ENCODE assay signal across 9 mouse cellular contexts in the genomic region with DNA sequence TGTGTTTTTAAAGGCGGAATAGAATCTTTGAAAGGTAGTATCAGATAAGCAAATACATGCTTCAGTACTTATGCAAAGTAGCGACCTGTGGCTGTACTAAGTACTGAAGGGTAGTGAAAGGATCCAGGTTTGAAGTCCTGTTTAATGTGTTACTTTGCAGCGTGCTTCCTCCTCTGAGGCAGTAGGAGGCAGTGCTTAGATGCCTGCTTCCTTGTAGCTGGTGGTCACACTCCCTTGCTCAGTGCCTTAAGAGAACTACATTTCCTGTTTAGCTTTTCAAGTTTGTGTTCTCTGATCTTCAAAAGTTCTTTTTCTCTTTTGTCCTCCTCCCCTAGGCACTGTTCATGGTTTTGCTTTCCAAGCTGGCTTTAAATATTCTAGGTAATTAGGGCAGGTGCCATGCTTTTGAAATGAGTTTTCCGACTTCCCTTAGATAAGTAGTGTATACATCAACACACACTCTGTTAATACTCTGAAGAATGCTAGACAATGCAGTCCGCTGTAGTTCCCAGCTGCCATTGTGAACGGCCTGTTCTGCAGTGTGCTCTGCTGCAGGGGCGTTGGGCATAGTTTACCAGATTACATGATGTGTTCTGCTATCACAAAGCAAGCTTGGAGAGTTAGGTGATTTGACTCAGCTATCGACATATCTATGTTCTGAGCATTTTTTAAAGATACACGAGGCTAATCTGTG. TPM values are rescaled to one million over a fixed set of nuclear protein-coding genes. Genes with fewer than 3 reads are reported as not detected.
DNase-seq lines count a peak whose midpoint lies in the region; ATAC-seq and TF ChIP-seq lines count a peak whose summit lies in the region.
"Had no signal": no experiment of that assay in that cellular context is flagged by ENCODE, and none has a peak within 500 bp of the region (broad histone marks: within the 10 kb centered on the region; RNA-seq: fewer than 3 reads in every experiment).

No protein-coding gene starts in this region.

- no peak overlapping the region for H3K27ac ChIP-seq in left cerebral cortex, adult 2 months
- H3K27ac ChIP-seq in kidney, postnatal 0 days, result peak overlapping the region; percentile 26; the same call in 1 of the 2 replicates
- peak overlapping the region; percentile 49; the same call in 1 of the 2 replicates for H3K27ac ChIP-seq in thymus, adult 2 months (ENCODE audit: control insufficient read depth, insufficient read depth, low read length)

- TF ChIP-seq CTCF in left cerebral cortex, adult 2 months (IDR thresholded peaks at IDR 0.05), result peak; percentile 20
- peak; percentile 57 for TF ChIP-seq CTCF in kidney, postnatal 0 days (IDR thresholded peaks at IDR 0.05; ENCODE audit: low read depth)
- no peak for TF ChIP-seq CTCF in thymus, adult 2 months (IDR thresholded peaks at IDR 0.05; ENCODE audit: borderline replicate concordance, control insufficient read depth, extremely low read depth, insufficient read depth, low read length, poor library complexity)

- no peak overlapping the region for H3K4me2 ChIP-seq in kidney, postnatal 0 days (ENCODE audit: low read length)

- no peaks in the 10 kb centered on the region for H3K4me1 ChIP-seq in kidney, postnatal 0 days (replicated peaks; ENCODE audit: insufficient read depth, low read length)
- peaks cover 2% of the 10 kb centered on the region; the same call in 1 of the 2 replicates for H3K4me1 ChIP-seq in thymus, adult 2 months (replicated peaks; ENCODE audit: control insufficient read depth, insufficient read depth, low read length)

- no peak for TF ChIP-seq POLR2A in thymus, adult 2 months (IDR thresholded peaks at IDR 0.05; ENCODE audit: control insufficient read depth, extremely low read depth, insufficient read depth, low read length, poor library complexity)

- H3K36me3 ChIP-seq in kidney, postnatal 0 days (ENCODE audit: insufficient read depth, low read length), result peaks cover 17% of the 10 kb centered on the region
- peaks cover 26% of the 10 kb centered on the region for H3K36me3 ChIP-seq in thymus, adult 2 months (ENCODE audit: control insufficient read depth, insufficient read depth, low read length)

- no peak overlapping the region for H3K9ac ChIP-seq in kidney, postnatal 0 days (ENCODE audit: low read depth, low read length)

- intact Hi-C loops in left cerebral cortex, adult 2 months (cut with DNase I), result no loop called here
- intact Hi-C loops in left cerebral cortex, postnatal 36 days (cut with DNase I), result loop anchor here (2.0 kb wide), 1 partner anchor 109 kb away; no protein-coding TSS in a partner anchor

- no peak for DNase-seq in left cerebral cortex, adult 2 months (ENCODE audit: extremely low spot score in 1 of 2, low spot score in 2 of 2)
- DNase-seq in left cerebral cortex, postnatal 36 days (ENCODE audit: low spot score in 2 of 2), result no peak
- DNase-seq in R1 (ENCODE audit: low read depth, low spot score), result peak; percentile 80
- DNase-seq in kidney, postnatal 0 days (ENCODE audit: low spot score), result peak; percentile 64
- peak; percentile 26 for DNase-seq in thymus, adult 2 months
- DNase-seq in ovary, postnatal 36 days (ENCODE audit: low spot score), result no peak
- DNase-seq in c-Kit-positive CD71-positive TER-119-positive erythroid progenitor cells, embryonic 14.5 days (ENCODE audit: low spot score), result no peak

- 75% methylated on average over 9 of the region's 9 CpGs for WGBS in kidney, postnatal 0 days
- 64% methylated on average over 9 of the region's 9 CpGs for WGBS in thymus, adult 2 months

- peak; percentile 87 for ATAC-seq in kidney, postnatal 0 days (replicated peaks; ENCODE audit: low FRiP score, low read depth)

- no peaks in the 10 kb centered on the region for H3K9me3 ChIP-seq in kidney, postnatal 0 days (replicated peaks; ENCODE audit: low read length)
- H3K9me3 ChIP-seq: megakaryocyte, embryonic 14.5 days had no signal

- no peaks in the 10 kb centered on the region for H3K27me3 ChIP-seq in kidney, postnatal 0 days (ENCODE audit: insufficient read depth, low read length)
- no peaks in the 10 kb centered on the region for H3K27me3 ChIP-seq in thymus, adult 2 months (ENCODE audit: control insufficient read depth, insufficient read depth, low read length)
- H3K27me3 ChIP-seq: megakaryocyte, embryonic 14.5 days had no signal

- no peak overlapping the region for H3K4me3 ChIP-seq in left cerebral cortex, adult 2 months
- no peak overlapping the region for H3K4me3 ChIP-seq in kidney, postnatal 0 days (replicated peaks; ENCODE audit: low read depth, low read length)
- no peak overlapping the region for H3K4me3 ChIP-seq in thymus, adult 2 months (ENCODE audit: control insufficient read depth, insufficient read depth, low read length)
- H3K4me3 ChIP-seq: erythroblast, embryonic 14.5 days; megakaryocyte, embryonic 14.5 days had no signal

RNA-seq across cellular contexts. Expression of a gene that starts 10.4 kb away (rescaled TPM):
- 1 to 10 TPM; 6.7 to 8.8 TPM for total RNA-seq in left cerebral cortex, adult 2 months (2021)
- 1 to 10 TPM; 8.0 to 8.6 TPM for total RNA-seq in left cerebral cortex, postnatal 36 days (2021)
- polyA plus RNA-seq in kidney, postnatal 0 days (2015; fragmentation: Nextera tagmentation; extraction: Ambion mirVana), result 23.2 and 24.0 TPM in 2 replicates
- polyA plus RNA-seq in thymus, adult 2 months (2012; rRNA removed), result 13.9 and 15.5 TPM in 2 replicates
- polyA plus RNA-seq: erythroblast, embryonic 14.5 days had no signal

RNA-seq across cellular contexts. Expression of a gene that starts 19.1 kb away (rescaled TPM):
- total RNA-seq in left cerebral cortex, adult 2 months (2021), result 10 to 100 TPM; 23.0 to 25.7 TPM
- 10 to 100 TPM; 24.0 to 26.1 TPM for total RNA-seq in left cerebral cortex, postnatal 36 days (2021)
- polyA plus RNA-seq in kidney, postnatal 0 days (2015; fragmentation: Nextera tagmentation; extraction: Ambion mirVana), result 76.9 and 77.3 TPM in 2 replicates
- 3.7 and 4.4 TPM in 2 replicates for polyA plus RNA-seq in thymus, adult 2 months (2012; rRNA removed)

RNA-seq across cellular contexts. Expression of a gene that starts 33.2 kb away (rescaled TPM):
- total RNA-seq in left cerebral cortex, adult 2 months (2021), result 100 to 1,000 TPM; 688 to 716 TPM
- 100 to 1,000 TPM; 705 to 781 TPM for total RNA-seq in left cerebral cortex, postnatal 36 days (2021)
- polyA plus RNA-seq in kidney, postnatal 0 days (2015; fragmentation: Nextera tagmentation; extraction: Ambion mirVana), result 103 and 105 TPM in 2 replicates
- 42.5 and 77.9 TPM in 2 replicates for polyA plus RNA-seq in thymus, adult 2 months (2012; rRNA removed)

Comparison
In these comparisons a context has a peak if more than half of its experiments do, and no peak if none do; other contexts are left out.
1. DNase-seq: peak in R1 (single experiment), kidney, postnatal 0 days (single experiment) and thymus, adult 2 months (single experiment); none in left cerebral cortex, adult 2 months (0 of 2), left cerebral cortex, postnatal 36 days (0 of 2), ovary, postnatal 36 days (single experiment) and c-Kit-positive CD71-positive TER-119-positive erythroid progenitor cells, embryonic 14.5 days (single experiment).